Mouse (Mus musculus) intestine, postnatal 0 days (tissue): ENCODE data around the gene Rab11fip3. TPM values are rescaled to one million over a fixed set of nuclear protein-coding genes. Genes with fewer than 3 reads are reported as not detected.

ENCODE experiments used
- ATAC-seq: fragments of 200-750 bp; cut with Nextera tagmentation; 2 replicates; pipeline ENCODE4 v1.8.0; 2017; ENCODE audit warnings: mild to moderate bottlenecking, moderate TSS enrichment, moderate library complexity
- H3K27ac ChIP-seq: fragments of 300-500 bp; sonication (generic); 2 replicates; pipeline ENCODE4 v1.5.1; 2014; ENCODE audit warnings: mild to moderate bottlenecking, low read depth, low read length, moderate library complexity
- H3K27me3 ChIP-seq: fragments of 300-500 bp; sonication (generic); replicated peaks from 2 replicates; pipeline ENCODE4 v1.6.1; 2014; ENCODE audit warnings: low read length, mixed read lengths; ENCODE audit not compliant: control insufficient read depth, insufficient read depth
- H3K36me3 ChIP-seq: fragments of 300-500 bp; sonication (generic); 2 replicates; pipeline ENCODE4 v1.6.1; 2014; ENCODE audit warnings: mild to moderate bottlenecking, moderate library complexity; ENCODE audit not compliant: control insufficient read depth, insufficient read depth
- H3K4me1 ChIP-seq: fragments of 300-500 bp; sonication (generic); replicated peaks from 2 replicates; pipeline ENCODE4 v1.6.1; 2014; ENCODE audit warnings: antibody characterized with exemption, low read length, mixed read lengths; ENCODE audit not compliant: control insufficient read depth, insufficient read depth
- H3K4me2 ChIP-seq: fragments of 300-500 bp; sonication (generic); replicated peaks from 2 replicates; pipeline ENCODE4 v1.6.1; 2014; ENCODE audit warnings: low read depth, mild to moderate bottlenecking, moderate library complexity
- H3K4me3 ChIP-seq: fragments of 300-500 bp; sonication (generic); 2 replicates; pipeline ENCODE4 v1.5.1; 2014; ENCODE audit warnings: low read depth, low read length
- H3K9ac ChIP-seq: fragments of 300-500 bp; sonication (generic); 2 replicates; pipeline ENCODE4 v1.6.1; 2014; ENCODE audit warnings: mild to moderate bottlenecking, low read depth, low read length
- H3K9me3 ChIP-seq: fragments of 300-500 bp; sonication (generic); 2 replicates; pipeline ENCODE4 v1.6.1; 2016; ENCODE audit warnings: mixed run types; ENCODE audit not compliant: control insufficient read depth
- CTCF ChIP-seq: sonication (generic); IDR thresholded peaks from 2 replicates; pipeline ENCODE4 v1.5.1; 2016; ENCODE audit warnings: low read depth, mild to moderate bottlenecking, control low read depth, antibody characterized with exemption, moderate library complexity
- WGBS: fragments of 180-500 bp; shearing (Covaris S2); extraction: QIAGEN DNeasy Blood & Tissue Kit; methylation state at CpG from one replicate; pipeline ENCODE4 v1.1.7; 2014; 5-methylcytosine and 5-hydroxymethylcytosine counted together
- polyA plus RNA-seq: library from polyadenylated mRNA; unstranded; fragments of >200 nt; fragmentation: Nextera tagmentation; extraction: Ambion mirVana; gene quantifications from 2 replicates; pipeline ENCODE4 v1.2.1, GENCODE M21; 2015

Gene Rab11fip3
- polyA plus RNA-seq, 1 experiment from 2014 or later = 32.3 TPM

- no peak for ATAC-seq
- H3K4me1 ChIP-seq = no peaks in the 10 kb centered on the region
- no peak overlapping the region for H3K27ac ChIP-seq
- WGBS = 75% methylated on average over 5 of the region's 5 CpGs
- no peaks in the 10 kb centered on the region for H3K9me3 ChIP-seq
- H3K9ac ChIP-seq = no peak overlapping the region
- no peak overlapping the region for H3K4me3 ChIP-seq
- no peaks in the 10 kb centered on the region; the same call in 1 of the 2 replicates for H3K36me3 ChIP-seq
- TF ChIP-seq CTCF = no peak
- peaks cover 38% of the 10 kb centered on the region for H3K27me3 ChIP-seq
- H3K4me2 ChIP-seq = no peak overlapping the region
Measured at GRCm38 (mm10) chr17:25949981-25950380, 119.4 kb downstream of the Rab11fip3 start.

- no peaks in the 10 kb centered on the region; the same call in 1 of the 2 replicates for H3K36me3 ChIP-seq
- no peak for ATAC-seq
- H3K9me3 ChIP-seq = no peaks in the 10 kb centered on the region
- no peak for TF ChIP-seq CTCF
- no peaks in the 10 kb centered on the region for H3K4me1 ChIP-seq
- H3K9ac ChIP-seq = no peak overlapping the region
- H3K4me3 ChIP-seq = no peak overlapping the region
- H3K4me2 ChIP-seq = no peak overlapping the region
- WGBS = 76% methylated on average over 8 of the region's 8 CpGs
- no peak overlapping the region for H3K27ac ChIP-seq
- peaks cover 33% of the 10 kb centered on the region for H3K27me3 ChIP-seq
Measured at GRCm38 (mm10) chr17:25948051-25948450, 121.3 kb downstream of the Rab11fip3 start.

GRCm38 (mm10) chr17:25947576-25947975 is 121.8 kb downstream of the Rab11fip3 start:
- H3K4me1 ChIP-seq = no peaks in the 10 kb centered on the region
- no peaks in the 10 kb centered on the region for H3K9me3 ChIP-seq
- H3K4me3 ChIP-seq = no peak overlapping the region
- H3K9ac ChIP-seq = no peak overlapping the region
- H3K27ac ChIP-seq = no peak overlapping the region
- no peak for ATAC-seq
- WGBS = 94% methylated on average over 4 of the region's 4 CpGs
- TF ChIP-seq CTCF = no peak
- no peak overlapping the region for H3K4me2 ChIP-seq
- H3K36me3 ChIP-seq = no peaks in the 10 kb centered on the region; the same call in 1 of the 2 replicates
- H3K27me3 ChIP-seq = peaks cover 28% of the 10 kb centered on the region

GRCm38 (mm10) chr17:25946891-25947290 is 122.5 kb downstream of the Rab11fip3 start:
- H3K27ac ChIP-seq = no peak overlapping the region

GRCm38 (mm10) chr17:25946349-25946748 is 123.0 kb downstream of the Rab11fip3 start:
- TF ChIP-seq CTCF = no peak
- H3K27ac ChIP-seq = no peak overlapping the region

More at GRCm38 (mm10) chr17:25946891-25947290, 122.5 kb downstream of the Rab11fip3 start:
- TF ChIP-seq CTCF = no peak
- peaks cover 21% of the 10 kb centered on the region for H3K27me3 ChIP-seq
- H3K9me3 ChIP-seq = no peaks in the 10 kb centered on the region
- H3K4me2 ChIP-seq = no peak overlapping the region
- ATAC-seq = no peak
- H3K4me1 ChIP-seq = no peaks in the 10 kb centered on the region
- no peak overlapping the region for H3K9ac ChIP-seq
- H3K36me3 ChIP-seq = no peaks in the 10 kb centered on the region; the same call in 1 of the 2 replicates
- WGBS = 75% methylated on average over 8 of the region's 8 CpGs
- H3K4me3 ChIP-seq = no peak overlapping the region

GRCm38 (mm10) chr17:25945517-25946155 is 123.7 kb downstream of the Rab11fip3 start:
- H3K4me3 ChIP-seq = no peak overlapping the region
- H3K9ac ChIP-seq = no peak overlapping the region
- TF ChIP-seq CTCF = no peak
- H3K4me2 ChIP-seq = no peak overlapping the region
- ATAC-seq = no peak
- 78% methylated on average over 9 of the region's 9 CpGs for WGBS
- H3K27me3 ChIP-seq = peaks cover 9% of the 10 kb centered on the region
- no peaks in the 10 kb centered on the region; the same call in 1 of the 2 replicates for H3K4me1 ChIP-seq
- H3K27ac ChIP-seq = no peak overlapping the region
- no peaks in the 10 kb centered on the region; the same call in 1 of the 2 replicates for H3K36me3 ChIP-seq
- H3K9me3 ChIP-seq = no peaks in the 10 kb centered on the region

More at GRCm38 (mm10) chr17:25946349-25946748, 123.0 kb downstream of the Rab11fip3 start:
- peaks cover 16% of the 10 kb centered on the region for H3K27me3 ChIP-seq
- H3K9ac ChIP-seq = no peak overlapping the region
- no peak for ATAC-seq
- no peaks in the 10 kb centered on the region; the same call in 1 of the 2 replicates for H3K36me3 ChIP-seq
- no peak overlapping the region for H3K4me3 ChIP-seq
- H3K4me2 ChIP-seq = no peak overlapping the region
- H3K9me3 ChIP-seq = no peaks in the 10 kb centered on the region
- WGBS = 72% methylated on average over 7 of the region's 7 CpGs
- H3K4me1 ChIP-seq = no peaks in the 10 kb centered on the region
